In the genomic region with DNA sequence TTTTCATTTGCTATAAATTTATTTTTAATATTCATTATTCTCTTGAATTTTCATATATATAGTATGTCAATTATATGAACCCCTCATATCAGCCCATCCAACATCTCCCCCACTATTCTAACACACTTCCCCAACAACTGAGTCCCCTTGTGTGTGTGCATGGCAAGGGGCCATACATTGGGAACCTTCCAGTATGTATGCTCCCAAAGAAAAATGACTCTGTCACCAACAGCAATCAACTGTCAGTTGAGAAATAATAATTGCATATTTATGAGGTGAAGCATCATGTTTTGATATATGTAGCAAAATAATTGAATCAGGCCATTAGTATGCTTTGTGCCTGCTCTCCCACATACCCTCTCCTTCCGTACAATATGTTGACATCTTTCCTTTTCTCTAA, we compare ENCODE assay signal across 31 mouse cellular contexts.
"Had no signal": no experiment of that assay in that cellular context is flagged by ENCODE, and none has a peak within 500 bp of the region (broad histone marks: within the 10 kb centered on the region; RNA-seq: fewer than 3 reads in every experiment).

No protein-coding gene starts in this region.

- H3K27me3 ChIP-seq: limb, embryonic 12.5 days; limb, embryonic 13.5 days; limb, embryonic 15.5 days; liver, embryonic 12.5 days; liver, embryonic 13.5 days; liver, embryonic 15.5 days; lung, embryonic 15.5 days; megakaryocyte, embryonic 14.5 days; midbrain, embryonic 12.5 days; midbrain, embryonic 13.5 days; midbrain, embryonic 15.5 days had no signal

- DNase-seq: left cerebral cortex, postnatal 4 days; liver; liver, embryonic 13.5 days; liver, postnatal 0 days; lung, adult 18-20 months; lung, adult 2 months; lung, embryonic 14.5 days; lung, postnatal 10 days; lung, postnatal 14 days; lung, postnatal 36 days; lung, postnatal 4 days; midbrain, embryonic 14.5 days had no signal

- H3K4me1 ChIP-seq: limb, embryonic 10.5 days; limb, embryonic 12.5 days; limb, embryonic 13.5 days; limb, embryonic 15.5 days; liver, embryonic 12.5 days; liver, embryonic 13.5 days; liver, embryonic 15.5 days; lung, embryonic 15.5 days; megakaryocyte, embryonic 14.5 days; midbrain, embryonic 10.5 days; midbrain, embryonic 12.5 days; midbrain, embryonic 13.5 days; midbrain, embryonic 15.5 days had no signal

- H3K4me3 ChIP-seq: limb, embryonic 10.5 days; limb, embryonic 12.5 days; limb, embryonic 13.5 days; limb, embryonic 15.5 days; liver, embryonic 12.5 days; liver, embryonic 13.5 days; liver, embryonic 15.5 days; lung, embryonic 15.5 days; megakaryocyte, embryonic 14.5 days; midbrain, embryonic 10.5 days; midbrain, embryonic 12.5 days; midbrain, embryonic 13.5 days; midbrain, embryonic 15.5 days; myocyte had no signal

- ATAC-seq: liver, embryonic 12.5 days; liver, postnatal 0 days; lung, postnatal 0 days; midbrain, embryonic 13.5 days; midbrain, embryonic 15.5 days; midbrain, embryonic 16.5 days had no signal

- H3K4me2 ChIP-seq: limb, embryonic 12.5 days; limb, embryonic 13.5 days; limb, embryonic 15.5 days; liver, embryonic 11.5 days; liver, embryonic 12.5 days; liver, embryonic 13.5 days; liver, embryonic 15.5 days; lung, embryonic 14.5 days; lung, embryonic 15.5 days; midbrain, embryonic 11.5 days; midbrain, embryonic 12.5 days; midbrain, embryonic 13.5 days; midbrain, embryonic 15.5 days had no signal

- H3K36me3 ChIP-seq: limb, embryonic 10.5 days; limb, embryonic 12.5 days; limb, embryonic 13.5 days; limb, embryonic 15.5 days; liver, embryonic 12.5 days; liver, embryonic 13.5 days; liver, embryonic 15.5 days; lung, embryonic 15.5 days; midbrain, embryonic 10.5 days; midbrain, embryonic 12.5 days; midbrain, embryonic 13.5 days; midbrain, embryonic 15.5 days had no signal

- H3K27ac ChIP-seq: limb, embryonic 10.5 days; limb, embryonic 12.5 days; limb, embryonic 13.5 days; limb, embryonic 15.5 days; liver, embryonic 12.5 days; liver, embryonic 13.5 days; liver, embryonic 14.5 days; liver, embryonic 15.5 days; lung, embryonic 15.5 days; macrophage; midbrain, embryonic 10.5 days; midbrain, embryonic 12.5 days; midbrain, embryonic 13.5 days; midbrain, embryonic 15.5 days had no signal

- H3K9ac ChIP-seq: limb, embryonic 12.5 days; limb, embryonic 13.5 days; limb, embryonic 15.5 days; liver, embryonic 12.5 days; liver, embryonic 13.5 days; liver, embryonic 14.5 days; liver, embryonic 15.5 days; liver, postnatal 0 days; lung, embryonic 14.5 days; lung, embryonic 15.5 days; midbrain, embryonic 12.5 days; midbrain, embryonic 13.5 days; midbrain, embryonic 15.5 days had no signal

- H3K9me3 ChIP-seq: limb, embryonic 10.5 days; limb, embryonic 12.5 days; limb, embryonic 13.5 days; limb, embryonic 15.5 days; liver, embryonic 13.5 days; liver, embryonic 15.5 days; lung, embryonic 15.5 days; midbrain, embryonic 10.5 days; midbrain, embryonic 12.5 days; midbrain, embryonic 13.5 days; midbrain, embryonic 15.5 days had no signal
